Mouse (Mus musculus) liver, embryonic 11.5 days (tissue): Measurements from ENCODE around the gene Mtch1. TPM values are rescaled to one million over a fixed set of nuclear protein-coding genes. Genes with fewer than 3 reads are reported as not detected.
"Not testable (repeated sequence)": the region's sequence is repeated elsewhere in the genome, so short reads cannot be mapped to it uniquely, and the experiment has no call there.

Experiments
- ATAC-seq: fragments of 200-750 bp; cut with Nextera tagmentation; replicated peaks from 2 replicates; pipeline ENCODE4 v1.8.0; 2017; ENCODE audit warnings: moderate number of reproducible peaks, mild to moderate bottlenecking, moderate TSS enrichment, moderate library complexity; ENCODE audit not compliant: low FRiP score
- DNase-seq: peaks from one replicate; pipeline ENCODE4 v3.0.0-alpha.2; 2017; ENCODE audit warnings: low spot score
- H3K27ac ChIP-seq: fragments of 300-500 bp; sonication (generic); 2 replicates; pipeline ENCODE4 v1.5.1; 2014; ENCODE audit warnings: mild to moderate bottlenecking, low read depth, low read length, control low read depth
- H3K27me3 ChIP-seq: fragments of 300-500 bp; sonication (generic); replicated peaks from 2 replicates; pipeline ENCODE4 v1.6.1; 2014; ENCODE audit warnings: low read length, mixed read lengths; ENCODE audit not compliant: control insufficient read depth, insufficient read depth
- H3K36me3 ChIP-seq: fragments of 300-500 bp; sonication (generic); 2 replicates; pipeline ENCODE4 v1.6.1; 2014; ENCODE audit warnings: mild to moderate bottlenecking, low read length, moderate library complexity, mixed read lengths; ENCODE audit not compliant: control insufficient read depth, insufficient read depth
- H3K4me1 ChIP-seq: fragments of 300-500 bp; sonication (generic); replicated peaks from 2 replicates; pipeline ENCODE4 v1.6.1; 2014; ENCODE audit warnings: low read length, mixed read lengths; ENCODE audit not compliant: control insufficient read depth, insufficient read depth
- H3K4me2 ChIP-seq: fragments of 300-500 bp; sonication (generic); 2 replicates; pipeline ENCODE4 v1.6.1; 2014; ENCODE audit warnings: mild to moderate bottlenecking, control low read depth, moderate library complexity
- H3K4me3 ChIP-seq: fragments of 300-500 bp; sonication (generic); 2 replicates; pipeline ENCODE4 v1.5.1; 2014; ENCODE audit warnings: low read depth, low read length, control low read depth
- H3K9ac ChIP-seq: fragments of 300-500 bp; sonication (generic); 2 replicates; pipeline ENCODE4 v1.6.1; 2014; ENCODE audit warnings: low read depth, low read length, control low read depth
- H3K9me3 ChIP-seq: fragments of 300-500 bp; sonication (generic); 2 replicates; pipeline ENCODE4 v1.6.1; 2016; ENCODE audit warnings: low read length, inconsistent platforms, mixed read lengths; ENCODE audit not compliant: control insufficient read depth
- WGBS: fragments of 180-500 bp; shearing (Covaris S2); extraction: QIAGEN DNeasy Blood & Tissue Kit; methylation state at CpG from one replicate; pipeline ENCODE4 v1.1.7; 2014; 5-methylcytosine and 5-hydroxymethylcytosine counted together
- polyA plus RNA-seq: library from polyadenylated mRNA; unstranded; fragments of >200 nt; fragmentation: Nextera tagmentation; extraction: Ambion mirVana; gene quantifications from 2 replicates; pipeline ENCODE4 v1.2.1, GENCODE M21; 2014

Gene Mtch1
- 147 and 149 TPM in 2 replicates for polyA plus RNA-seq

GRCm38 (mm10) chr17:29347645-29348256 lies at the start of gene Mtch1:
TSS of gene Mtch1 (minus strand) at chr17:29347934.
- Histone ChIP-seq H3K9ac (peak within 1 kb of the TSS; percentile 95), H3K9me3 (no peaks in the 10 kb centered on the region), H3K36me3 (peaks cover 4% of the 10 kb centered on the region; the same call in 1 of the 2 replicates), H3K4me3 (peak within 1 kb of the TSS; percentile 98), H3K4me1 (peaks cover 28% of the 10 kb centered on the region), H3K4me2 (peak within 1 kb of the TSS; percentile 94), H3K27me3 (no peaks in the 10 kb centered on the region), H3K27ac (peak within 1 kb of the TSS; percentile 66)
- peak; percentile 97 for ATAC-seq
- WGBS, result 1% methylated on average over 47 of the region's 53 CpGs
- DNase-seq, result peak; percentile 100

GRCm38 (mm10) chr17:29396821-29397242 lies 49.1 kb upstream of the Mtch1 start:
- peak; percentile 82 for DNase-seq
- Histone ChIP-seq H3K27me3 (no peaks in the 10 kb centered on the region), H3K4me1 (peaks cover 55% of the 10 kb centered on the region), H3K4me3 (peak overlapping the region; percentile 3), H3K27ac (peak overlapping the region; percentile 85), H3K4me2 (peak overlapping the region; percentile 90), H3K36me3 (no peaks in the 10 kb centered on the region), H3K9ac (peak overlapping the region; percentile 48), H3K9me3 (no peaks in the 10 kb centered on the region)
- ATAC-seq, result peak; percentile 68
- WGBS, result 22% methylated on average over 6 of the region's 6 CpGs

- H3K27ac ChIP-seq, result no peak overlapping the region; the same call in 1 of the 2 replicates
- DNase-seq (no peak), ATAC-seq (no peak)
- 51% methylated on average over 6 of the region's 6 CpGs for WGBS
- peak overlapping the region; percentile 90 for H3K4me2 ChIP-seq
- H3K9me3 ChIP-seq, result no peaks in the 10 kb centered on the region
- no peak overlapping the region for H3K4me3 ChIP-seq
- peaks cover 61% of the 10 kb centered on the region for H3K4me1 ChIP-seq
- peak overlapping the region; percentile 48 for H3K9ac ChIP-seq
- H3K36me3 ChIP-seq, result no peaks in the 10 kb centered on the region
- no peaks in the 10 kb centered on the region for H3K27me3 ChIP-seq
Measured at GRCm38 (mm10) chr17:29396056-29396799, 48.5 kb upstream of the Mtch1 start.

- ATAC-seq (no peak), DNase-seq (no peak)
- WGBS, result 24% methylated on average over 7 of the region's 7 CpGs
- Histone ChIP-seq H3K27me3 (no peaks in the 10 kb centered on the region), H3K9ac (peak overlapping the region; percentile 38), H3K4me2 (peak overlapping the region; percentile 35), H3K27ac (peak overlapping the region; percentile 61), H3K9me3 (no peaks in the 10 kb centered on the region), H3K4me1 (peaks cover 64% of the 10 kb centered on the region), H3K36me3 (no peaks in the 10 kb centered on the region), H3K4me3 (no peak overlapping the region)
Measured at GRCm38 (mm10) chr17:29395381-29395780, 47.6 kb upstream of the Mtch1 start.

GRCm38 (mm10) chr17:29394761-29395160 lies 47.0 kb upstream of the Mtch1 start:
- Histone ChIP-seq H3K4me1 (peaks cover 63% of the 10 kb centered on the region), H3K27ac (peak overlapping the region; percentile 61)
- not testable (repeated sequence) for H3K27me3 ChIP-seq, H3K9ac ChIP-seq, ATAC-seq, H3K4me2 ChIP-seq, H3K36me3 ChIP-seq, DNase-seq, H3K9me3 ChIP-seq, H3K4me3 ChIP-seq
- 44% methylated on average over 2 of the region's 2 CpGs for WGBS

- Histone ChIP-seq H3K4me1 (peaks cover 58% of the 10 kb centered on the region), H3K4me2 (no peak overlapping the region; the same call in 1 of the 2 replicates), H3K27ac (peak overlapping the region; percentile 61; the same call in 1 of the 2 replicates), H3K4me3 (no peak overlapping the region), H3K9ac (no peak overlapping the region), H3K36me3 (no peaks in the 10 kb centered on the region), H3K9me3 (no peaks in the 10 kb centered on the region), H3K27me3 (no peaks in the 10 kb centered on the region)
- ATAC-seq (no peak), DNase-seq (no peak)
- 39% methylated on average over 9 of the region's 9 CpGs for WGBS
Measured at GRCm38 (mm10) chr17:29394106-29394760, 46.5 kb upstream of the Mtch1 start.

GRCm38 (mm10) chr17:29393335-29394089 lies 45.8 kb upstream of the Mtch1 start:
- DNase-seq (no peak), ATAC-seq (no peak)
- WGBS, result 52% methylated on average over 14 of the region's 14 CpGs
- Histone ChIP-seq H3K4me1 (peaks cover 50% of the 10 kb centered on the region), H3K27ac (no peak overlapping the region), H3K9ac (peak overlapping the region; percentile 44; the same call in 1 of the 2 replicates), H3K4me2 (no peak overlapping the region), H3K9me3 (no peaks in the 10 kb centered on the region), H3K27me3 (no peaks in the 10 kb centered on the region), H3K4me3 (no peak overlapping the region), H3K36me3 (no peaks in the 10 kb centered on the region)

- no peaks in the 10 kb centered on the region for H3K36me3 ChIP-seq
- no peaks in the 10 kb centered on the region for H3K27me3 ChIP-seq
- no peak for DNase-seq
- H3K4me1 ChIP-seq, result peaks cover 31% of the 10 kb centered on the region
- no peak overlapping the region for H3K4me2 ChIP-seq
- 45% methylated on average over 8 of the region's 8 CpGs for WGBS
- H3K9me3 ChIP-seq, result no peaks in the 10 kb centered on the region
- H3K27ac ChIP-seq, result no peak overlapping the region
- no peak overlapping the region for H3K9ac ChIP-seq
- no peak overlapping the region for H3K4me3 ChIP-seq
- 0 out of 2 replicates have a peak, but pooled peaks have one; percentile 20 for ATAC-seq
Measured at GRCm38 (mm10) chr17:29391280-29391679, 43.5 kb upstream of the Mtch1 start.
